Mouse (Mus musculus) thymus, adult 18-20 months (tissue): Measurements from ENCODE around the gene E130309D02Rik.
A peak's percentile ranks its signal among the peaks of the same experiment; 100 is the strongest.

Experiments used
- DNase-seq, 2 experiments: peaks; one replicate each; pipeline ENCODE4 v3.0.0; 2022; ENCODE audit warnings: mixed read lengths in 2 of 2

E130309D02Rik gene

GRCm38 (mm10) chr5:143314730-143315513 is at the start of gene E130309D02Rik:
Gene E130309D02Rik, minus strand, starts transcription at chr5:143315360.
- peak; percentile 72 to 76 for DNase-seq

GRCm38 (mm10) chr5:143363678-143364615 is 48.8 kb upstream of the E130309D02Rik start:
- no peak for DNase-seq

GRCm38 (mm10) chr5:143361428-143361827 is 46.3 kb upstream of the E130309D02Rik start:
- DNase-seq: no peak

- no peak for DNase-seq
These were observed 44.8 kb upstream of the E130309D02Rik start for GRCm38 (mm10) chr5:143360000-143360399.

GRCm38 (mm10) chr5:143359263-143359662 is 44.1 kb upstream of the E130309D02Rik start:
- no peak for DNase-seq

- no peak for DNase-seq
These were observed 42.4 kb upstream of the E130309D02Rik start for GRCm38 (mm10) chr5:143357564-143357963.

GRCm38 (mm10) chr5:143356686-143357388 is 41.7 kb upstream of the E130309D02Rik start, which contains the start of gene Grid2ip:
Gene Grid2ip, plus strand, starts transcription at chr5:143357338.
- no peak for DNase-seq

- DNase-seq: no peak
These were observed 40.9 kb upstream of the E130309D02Rik start for GRCm38 (mm10) chr5:143356017-143356416.

GRCm38 (mm10) chr5:143346367-143346766 is 31.2 kb upstream of the E130309D02Rik start:
- DNase-seq: no peak

- DNase-seq: no peak
These were observed 24.4 kb upstream of the E130309D02Rik start for GRCm38 (mm10) chr5:143339603-143340002.

GRCm38 (mm10) chr5:143336559-143336958 is 21.4 kb upstream of the E130309D02Rik start:
- DNase-seq: no peak

- DNase-seq: no peak
These were observed 19.9 kb upstream of the E130309D02Rik start for GRCm38 (mm10) chr5:143335089-143335460.

GRCm38 (mm10) chr5:143334418-143335088 is 19.4 kb upstream of the E130309D02Rik start:
- DNase-seq: no peak

- DNase-seq: no peak
These were observed 18.7 kb upstream of the E130309D02Rik start for GRCm38 (mm10) chr5:143333872-143334271.

GRCm38 (mm10) chr5:143328690-143329495 is 13.7 kb upstream of the E130309D02Rik start, which contains the start of gene Zdhhc4:
Gene Zdhhc4, minus strand, starts transcription at chr5:143329256.
- DNase-seq: peak; percentile 76 to 80

- DNase-seq: no peak
These were observed 2.1 kb upstream of the E130309D02Rik start for GRCm38 (mm10) chr5:143317288-143317610.

GRCm38 (mm10) chr5:143316605-143317287 is 1.6 kb upstream of the E130309D02Rik start:
- no peak for DNase-seq

- no peak for DNase-seq
These were observed 341 bp upstream of the E130309D02Rik start for GRCm38 (mm10) chr5:143315514-143315888.

GRCm38 (mm10) chr5:143314183-143314729 is 904 bp downstream of the E130309D02Rik start:
- DNase-seq: no peak

GRCm38 (mm10) chr5:143311886-143312285 is 3.3 kb downstream of the E130309D02Rik start:
- peak; percentile 38 to 65 for DNase-seq
